21 mouse cellular contexts compared by ENCODE assay signal in genomic region chr16:4778940-4779339, GRCm38 (mm10). TPM values are rescaled to one million over a fixed set of nuclear protein-coding genes. Genes with fewer than 3 reads are reported as not detected.
"Had no signal": no experiment of that assay in that cellular context is flagged by ENCODE, and none has a peak within 500 bp of the region (broad histone marks: within the 10 kb centered on the region; RNA-seq: fewer than 3 reads in every experiment).

No protein-coding gene starts in this region.

- ATAC-seq: liver, postnatal 0 days; midbrain, embryonic 15.5 days had no signal

- H3K4me1 ChIP-seq: limb, embryonic 12.5 days; midbrain, embryonic 15.5 days had no signal

- H3K4me2 ChIP-seq: limb, embryonic 12.5 days; liver, embryonic 13.5 days; lung, embryonic 15.5 days; midbrain, embryonic 11.5 days; midbrain, embryonic 15.5 days; neural tube, embryonic 12.5 days had no signal

- H3K9me3 ChIP-seq: limb, embryonic 12.5 days; liver, embryonic 13.5 days; lung, embryonic 15.5 days; megakaryocyte, embryonic 14.5 days; midbrain, embryonic 15.5 days; neural tube, embryonic 12.5 days had no signal

- H3K36me3 ChIP-seq: liver, embryonic 13.5 days; midbrain, embryonic 15.5 days; neural tube, embryonic 12.5 days had no signal

- H3K9ac ChIP-seq: limb, embryonic 12.5 days; liver, embryonic 13.5 days; liver, postnatal 0 days; lung, embryonic 15.5 days; midbrain, embryonic 15.5 days; neural tube, embryonic 12.5 days had no signal

- DNase-seq: kidney, adult 9 months; kidney, postnatal 36 days; liver; liver, embryonic 13.5 days; liver, postnatal 0 days; lung, postnatal 14 days; right cerebral cortex, postnatal 14 days; thymus, adult 18-20 months; thymus, postnatal 14 days had no signal

- H3K4me3 ChIP-seq: limb, embryonic 12.5 days; liver, embryonic 13.5 days; lung, embryonic 15.5 days; megakaryocyte, embryonic 14.5 days; midbrain, embryonic 15.5 days; neural tube, embryonic 12.5 days had no signal

- H3K27me3 ChIP-seq: limb, embryonic 12.5 days; liver, embryonic 13.5 days; lung, embryonic 15.5 days; megakaryocyte, embryonic 14.5 days; midbrain, embryonic 15.5 days; neural tube, embryonic 12.5 days had no signal

- H3K27ac ChIP-seq: kidney, postnatal 0 days; limb, embryonic 12.5 days; liver, embryonic 13.5 days; lung, embryonic 15.5 days; midbrain, embryonic 15.5 days; neural tube, embryonic 12.5 days had no signal

RNA-seq across cellular contexts. Expression of gene 4930562C15Rik, which starts 56.3 kb away (rescaled TPM):
- total RNA-seq: layer of hippocampus, adult 8-10 months; layer of hippocampus, postnatal 36 days; left cerebral cortex, adult 8-10 months; left cerebral cortex, postnatal 25 days; monocyte, adult 5-6 weeks had no signal
- polyA plus RNA-seq: liver, embryonic 13.5 days; liver, postnatal 0 days had no signal
